Mouse (Mus musculus): ENCODE measurements around the gene Pla2g2c. TPM values are rescaled to one million over a fixed set of nuclear protein-coding genes. Genes with fewer than 3 reads are reported as not detected.

Pla2g2c gene
- polyA plus RNA-seq, 1 experiment from 2014 or later = 0.18 TPM

DNA sequence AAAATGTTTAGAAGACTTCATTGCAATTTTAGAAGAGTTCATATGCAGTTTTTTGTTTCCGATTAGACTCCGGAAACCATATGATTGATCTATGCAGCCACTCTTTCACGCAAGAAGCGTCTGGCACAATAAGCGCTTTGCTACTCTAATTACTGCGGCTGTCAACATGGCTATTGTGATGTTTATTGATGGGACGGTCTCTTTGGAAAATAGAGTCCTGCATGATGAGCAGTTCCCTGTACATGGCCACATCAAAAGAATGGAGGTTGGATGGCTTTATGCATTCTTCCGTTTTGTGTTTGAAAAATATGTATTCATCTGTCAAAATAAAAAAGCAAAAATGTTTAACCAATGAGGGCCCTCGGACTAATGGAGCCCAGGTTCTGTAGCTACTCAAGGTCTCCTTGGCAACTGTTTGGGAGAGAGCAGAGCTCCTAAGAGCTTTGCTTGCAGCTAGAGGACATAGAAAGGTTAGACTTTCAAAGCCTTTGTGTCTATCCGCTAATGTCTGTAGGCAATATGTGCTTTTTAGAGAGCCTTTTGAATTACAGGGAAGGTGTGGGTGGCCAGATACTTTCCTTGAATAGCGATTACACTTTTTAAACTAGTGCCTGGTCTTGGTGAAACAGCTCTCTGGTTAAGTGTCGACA is 31.4 kb upstream of the Pla2g2c start:
- no peak overlapping the region for H3K4me3 ChIP-seq (replicated peaks; ENCODE audit: low read length)
- ATAC-seq (ENCODE audit: insufficient read depth, low FRiP score) = no peak
- H3K36me3 ChIP-seq (ENCODE audit: control insufficient read depth, insufficient read depth, low read length) = no peaks in the 10 kb centered on the region
- WGBS = 61% methylated on average over 12 of the region's 12 CpGs
- H3K4me2 ChIP-seq (ENCODE audit: low read depth, low read length) = no peak overlapping the region
- H3K27ac ChIP-seq (ENCODE audit: low read length) = no peak overlapping the region
- H3K4me1 ChIP-seq (ENCODE audit: control insufficient read depth, insufficient read depth, low read length) = no peaks in the 10 kb centered on the region
- peaks cover 15% of the 10 kb centered on the region for H3K27me3 ChIP-seq (ENCODE audit: control insufficient read depth, insufficient read depth, low read length)
- H3K9me3 ChIP-seq (replicated peaks; ENCODE audit: control insufficient read depth, low read length) = no peaks in the 10 kb centered on the region
- no peak overlapping the region for H3K9ac ChIP-seq (ENCODE audit: low read length)

DNA sequence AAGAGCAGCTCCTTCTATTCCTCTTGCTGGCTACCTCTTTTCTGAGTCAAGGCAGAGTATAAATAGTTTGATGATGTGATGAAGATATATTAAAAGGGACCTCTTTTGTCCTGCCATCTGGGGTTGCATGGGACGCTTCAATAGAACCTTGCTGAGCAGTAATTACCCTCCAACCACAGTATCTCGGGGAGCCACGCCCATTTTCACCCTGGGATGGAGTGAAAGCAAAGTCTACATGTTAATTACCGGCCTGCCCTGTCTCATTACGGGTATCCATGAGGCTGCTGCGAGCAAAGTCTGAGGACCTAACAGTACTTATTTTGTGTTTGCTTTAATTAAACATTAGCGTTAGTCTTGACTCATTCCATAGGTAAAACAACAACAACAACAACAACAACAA is 27.9 kb upstream of the Pla2g2c start:
- Histone ChIP-seq H3K27ac (ENCODE audit: low read length) (no peak overlapping the region), H3K4me3 (replicated peaks; ENCODE audit: low read length) (no peak overlapping the region), H3K36me3 (ENCODE audit: control insufficient read depth, insufficient read depth, low read length) (no peaks in the 10 kb centered on the region), H3K27me3 (ENCODE audit: control insufficient read depth, insufficient read depth, low read length) (peaks cover 11% of the 10 kb centered on the region; the same call in 1 of the 2 replicates), H3K9me3 (replicated peaks; ENCODE audit: control insufficient read depth, low read length) (no peaks in the 10 kb centered on the region), H3K9ac (ENCODE audit: low read length) (no peak overlapping the region), H3K4me2 (ENCODE audit: low read depth, low read length) (no peak overlapping the region), H3K4me1 (ENCODE audit: control insufficient read depth, insufficient read depth, low read length) (no peaks in the 10 kb centered on the region)
- no peak for ATAC-seq (ENCODE audit: insufficient read depth, low FRiP score)
- 27% methylated on average over 7 of the region's 7 CpGs for WGBS

DNA sequence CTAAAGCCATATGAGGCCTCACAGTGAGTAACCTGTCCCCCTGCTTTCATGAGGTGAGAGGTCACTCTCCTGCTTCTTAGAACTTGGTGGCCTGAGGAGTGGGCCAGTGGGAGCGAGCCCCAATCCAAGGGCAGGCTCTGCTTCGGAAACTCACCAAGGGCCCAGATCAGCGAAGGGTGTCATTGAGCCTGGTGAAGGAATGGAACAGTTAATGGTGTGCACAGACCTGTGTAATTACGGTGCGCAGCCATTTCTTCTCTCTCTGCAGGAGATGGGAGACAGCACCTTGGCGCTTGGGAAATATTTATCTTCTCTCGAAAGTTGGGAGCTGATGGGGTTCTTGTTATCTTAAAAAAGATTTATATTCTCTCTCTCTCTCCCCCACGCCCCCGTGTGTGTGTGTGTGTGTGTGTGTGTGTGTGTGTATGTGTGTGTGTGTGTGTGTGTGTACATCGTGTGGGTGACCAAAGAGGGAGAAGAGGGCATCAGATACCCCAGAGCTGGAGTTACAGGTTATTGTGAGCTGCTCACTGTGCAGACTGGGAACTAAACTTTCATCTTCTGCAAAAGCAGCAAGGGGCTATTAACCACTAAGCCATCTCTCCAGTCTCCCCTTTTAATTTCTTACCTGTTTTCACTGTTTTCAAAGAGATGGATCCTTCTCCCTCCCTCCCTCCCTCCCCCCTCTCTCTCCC is 27.3 kb upstream of the Pla2g2c start:
- Histone ChIP-seq H3K9me3 (replicated peaks; ENCODE audit: control insufficient read depth, low read length) (no peaks in the 10 kb centered on the region), H3K4me3 (replicated peaks; ENCODE audit: low read length) (no peak overlapping the region), H3K9ac (ENCODE audit: low read length) (no peak overlapping the region), H3K36me3 (ENCODE audit: control insufficient read depth, insufficient read depth, low read length) (no peaks in the 10 kb centered on the region), H3K27ac (ENCODE audit: low read length) (no peak overlapping the region), H3K27me3 (ENCODE audit: control insufficient read depth, insufficient read depth, low read length) (peaks cover 8% of the 10 kb centered on the region; the same call in 1 of the 2 replicates), H3K4me1 (ENCODE audit: control insufficient read depth, insufficient read depth, low read length) (no peaks in the 10 kb centered on the region), H3K4me2 (ENCODE audit: low read depth, low read length) (no peak overlapping the region)
- no peak for ATAC-seq (ENCODE audit: insufficient read depth, low FRiP score)
- WGBS = 40% methylated on average over 10 of the region's 10 CpGs

DNA sequence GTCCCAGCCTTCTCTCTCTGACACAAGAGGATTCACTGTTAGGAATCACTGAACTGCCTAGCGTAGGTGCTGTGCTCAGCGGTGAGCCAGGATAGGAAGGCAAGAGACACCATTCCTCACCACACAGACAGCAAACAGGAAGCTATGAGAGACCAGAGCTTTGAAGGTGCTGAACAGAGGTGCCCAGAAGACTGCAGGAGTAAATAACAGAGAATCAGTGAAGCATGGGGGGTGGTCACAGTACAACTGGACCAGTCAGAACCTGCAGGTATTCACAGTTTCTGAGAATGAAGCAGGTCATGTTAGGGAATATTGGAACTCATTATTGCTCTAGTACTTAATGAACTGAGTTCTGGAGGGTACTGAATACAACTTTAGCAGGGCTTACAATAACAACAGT is 26.3 kb upstream of the Pla2g2c start:
- no peak overlapping the region for H3K4me2 ChIP-seq (ENCODE audit: low read depth, low read length)
- H3K27me3 ChIP-seq (ENCODE audit: control insufficient read depth, insufficient read depth, low read length) = 0 out of 2 replicates have a peak, but pooled peaks cover 4% of the 10 kb centered on the region
- no peaks in the 10 kb centered on the region for H3K4me1 ChIP-seq (ENCODE audit: control insufficient read depth, insufficient read depth, low read length)
- H3K27ac ChIP-seq (ENCODE audit: low read length) = no peak overlapping the region
- H3K9me3 ChIP-seq (replicated peaks; ENCODE audit: control insufficient read depth, low read length) = no peaks in the 10 kb centered on the region
- ATAC-seq (ENCODE audit: insufficient read depth, low FRiP score) = no peak
- H3K9ac ChIP-seq (ENCODE audit: low read length) = no peak overlapping the region
- 54% methylated on average over 2 of the region's 2 CpGs for WGBS
- H3K4me3 ChIP-seq (replicated peaks; ENCODE audit: low read length) = no peak overlapping the region
- H3K36me3 ChIP-seq (ENCODE audit: control insufficient read depth, insufficient read depth, low read length) = no peaks in the 10 kb centered on the region

DNA sequence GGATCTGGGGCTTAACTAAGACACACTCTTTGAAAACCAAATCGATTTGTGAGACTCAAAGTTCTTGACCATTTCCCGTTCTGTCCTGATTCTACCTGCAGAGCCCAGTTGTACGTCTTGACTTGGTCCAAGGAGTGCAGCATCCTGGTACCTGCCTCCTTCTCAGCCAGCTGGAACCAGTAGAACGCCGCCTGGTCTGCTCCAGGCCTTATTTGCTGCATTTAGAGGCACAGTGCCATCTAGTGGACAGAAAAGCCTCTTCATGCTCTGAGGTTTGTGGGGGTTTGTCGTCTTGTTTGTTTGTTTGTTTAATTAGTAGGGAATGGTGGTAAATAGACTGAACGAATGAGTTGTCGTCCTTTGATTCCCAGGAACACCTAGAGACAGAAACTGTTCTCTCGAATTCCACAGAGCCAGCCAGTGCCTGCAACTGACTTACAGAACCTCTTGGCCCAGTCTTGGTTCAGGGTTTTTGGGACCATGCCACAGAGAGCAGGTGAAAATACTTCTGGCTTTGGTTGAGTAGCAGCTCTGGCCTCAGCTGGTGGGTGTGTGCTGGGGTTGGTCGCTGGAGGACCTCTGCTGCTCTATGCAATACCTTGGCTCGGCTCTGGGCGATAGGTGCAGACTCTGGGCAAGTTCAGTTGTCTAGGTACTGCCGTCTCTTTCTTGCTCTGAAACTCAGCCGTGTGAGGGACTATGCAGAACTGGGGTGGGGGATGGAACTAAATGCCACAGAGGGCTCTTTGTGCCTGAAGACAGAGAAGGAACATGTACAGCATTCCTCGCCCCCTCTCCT is 24.2 kb upstream of the Pla2g2c start:
- Histone ChIP-seq H3K4me3 (replicated peaks; ENCODE audit: low read length) (no peak overlapping the region), H3K9me3 (replicated peaks; ENCODE audit: control insufficient read depth, low read length) (no peaks in the 10 kb centered on the region), H3K36me3 (ENCODE audit: control insufficient read depth, insufficient read depth, low read length) (no peaks in the 10 kb centered on the region), H3K9ac (ENCODE audit: low read length) (no peak overlapping the region), H3K4me2 (ENCODE audit: low read depth, low read length) (no peak overlapping the region), H3K27me3 (ENCODE audit: control insufficient read depth, insufficient read depth, low read length) (0 out of 2 replicates have a peak, but pooled peaks cover 4% of the 10 kb centered on the region), H3K27ac (ENCODE audit: low read length) (no peak overlapping the region), H3K4me1 (ENCODE audit: control insufficient read depth, insufficient read depth, low read length) (no peaks in the 10 kb centered on the region)
- ATAC-seq (ENCODE audit: insufficient read depth, low FRiP score) = no peak
- 28% methylated on average over 15 of the region's 15 CpGs for WGBS

DNA sequence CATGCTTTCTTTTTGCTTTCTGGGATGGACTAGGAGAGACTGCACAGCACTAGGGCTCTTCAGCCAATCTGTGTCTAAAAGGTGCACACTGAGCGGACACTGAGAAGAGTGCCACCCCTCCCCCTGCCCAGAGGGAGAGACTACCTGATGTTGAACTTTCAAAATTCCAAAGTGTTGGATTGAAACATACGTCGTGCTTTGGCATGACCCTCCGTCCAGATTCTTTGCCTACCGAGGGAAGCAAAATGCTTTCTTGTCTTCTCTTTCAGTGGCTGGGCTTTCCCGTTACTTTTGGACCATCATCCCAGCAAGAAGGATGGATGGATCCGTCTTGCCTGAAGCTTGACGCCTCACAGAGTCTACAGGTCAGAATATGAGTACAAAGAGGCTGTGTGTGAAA is 23.5 kb upstream of the Pla2g2c start:
- no peak overlapping the region for H3K27ac ChIP-seq (ENCODE audit: low read length)
- H3K9ac ChIP-seq (ENCODE audit: low read length) = no peak overlapping the region
- WGBS = 61% methylated on average over 8 of the region's 8 CpGs
- no peaks in the 10 kb centered on the region for H3K4me1 ChIP-seq (ENCODE audit: control insufficient read depth, insufficient read depth, low read length)
- H3K9me3 ChIP-seq (replicated peaks; ENCODE audit: control insufficient read depth, low read length) = no peaks in the 10 kb centered on the region
- no peak for ATAC-seq (ENCODE audit: insufficient read depth, low FRiP score)
- no peak overlapping the region for H3K4me2 ChIP-seq (ENCODE audit: low read depth, low read length)
- H3K4me3 ChIP-seq (replicated peaks; ENCODE audit: low read length) = no peak overlapping the region
- H3K27me3 ChIP-seq (ENCODE audit: control insufficient read depth, insufficient read depth, low read length) = 0 out of 2 replicates have a peak, but pooled peaks cover 3% of the 10 kb centered on the region
- no peaks in the 10 kb centered on the region for H3K36me3 ChIP-seq (ENCODE audit: control insufficient read depth, insufficient read depth, low read length)

DNA sequence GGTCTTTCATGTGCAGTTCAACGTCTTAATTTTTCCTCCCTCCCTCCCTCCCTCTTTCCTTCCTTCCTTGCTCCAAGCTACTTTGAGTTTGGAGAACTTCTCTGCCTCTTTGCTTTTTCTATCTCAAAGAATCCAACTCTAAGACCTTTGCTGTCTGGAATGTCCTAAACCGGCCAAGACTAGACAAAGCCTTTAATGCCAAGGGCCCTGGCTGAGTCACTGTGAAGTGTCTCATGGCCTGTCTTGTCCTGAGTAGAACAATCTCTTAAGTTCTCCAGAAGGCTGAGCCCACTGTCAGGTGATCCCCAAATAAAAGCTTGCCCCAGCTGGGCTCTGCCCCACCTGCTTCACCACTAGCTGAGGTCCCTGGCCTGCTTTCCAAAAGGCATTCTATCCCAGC is 22.6 kb upstream of the Pla2g2c start:
- no peak for ATAC-seq (ENCODE audit: insufficient read depth, low FRiP score)
- Histone ChIP-seq H3K36me3 (ENCODE audit: control insufficient read depth, insufficient read depth, low read length) (no peaks in the 10 kb centered on the region), H3K9ac (ENCODE audit: low read length) (no peak overlapping the region), H3K4me1 (ENCODE audit: control insufficient read depth, insufficient read depth, low read length) (no peaks in the 10 kb centered on the region), H3K9me3 (replicated peaks; ENCODE audit: control insufficient read depth, low read length) (no peaks in the 10 kb centered on the region), H3K4me3 (replicated peaks; ENCODE audit: low read length) (no peak overlapping the region), H3K4me2 (ENCODE audit: low read depth, low read length) (no peak overlapping the region), H3K27ac (ENCODE audit: low read length) (no peak overlapping the region), H3K27me3 (ENCODE audit: control insufficient read depth, insufficient read depth, low read length) (no peaks in the 10 kb centered on the region)
- WGBS = 64% methylated on average over 2 of the region's 2 CpGs

DNA sequence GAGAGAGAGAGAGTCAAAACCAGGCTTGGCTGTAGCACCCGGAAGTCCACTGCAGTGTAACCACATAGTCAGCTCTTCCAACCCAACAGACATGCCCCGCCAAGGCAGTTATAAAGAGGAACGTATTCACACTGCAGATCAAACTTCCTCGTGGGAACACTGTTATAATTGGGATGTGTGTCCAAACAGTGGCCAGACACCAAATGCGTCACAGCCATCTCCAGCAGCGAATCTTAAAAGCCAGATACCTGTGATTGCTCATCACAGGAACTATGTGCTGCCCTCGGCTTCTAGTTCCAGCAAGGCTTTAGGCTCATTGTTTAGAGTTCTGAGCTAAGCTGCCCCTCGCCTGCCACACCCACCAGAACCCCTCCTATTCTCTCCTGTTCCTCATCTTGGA is 22.1 kb upstream of the Pla2g2c start:
- H3K4me3 ChIP-seq (replicated peaks; ENCODE audit: low read length) = no peak overlapping the region
- H3K4me2 ChIP-seq (ENCODE audit: low read depth, low read length) = no peak overlapping the region
- no peak overlapping the region for H3K27ac ChIP-seq (ENCODE audit: low read length)
- H3K9ac ChIP-seq (ENCODE audit: low read length) = no peak overlapping the region
- H3K4me1 ChIP-seq (ENCODE audit: control insufficient read depth, insufficient read depth, low read length) = no peaks in the 10 kb centered on the region
- no peaks in the 10 kb centered on the region for H3K27me3 ChIP-seq (ENCODE audit: control insufficient read depth, insufficient read depth, low read length)
- no peak for ATAC-seq (ENCODE audit: insufficient read depth, low FRiP score)
- no peaks in the 10 kb centered on the region for H3K36me3 ChIP-seq (ENCODE audit: control insufficient read depth, insufficient read depth, low read length)
- 60% methylated on average over 8 of the region's 8 CpGs for WGBS
- no peaks in the 10 kb centered on the region for H3K9me3 ChIP-seq (replicated peaks; ENCODE audit: control insufficient read depth, low read length)

DNA sequence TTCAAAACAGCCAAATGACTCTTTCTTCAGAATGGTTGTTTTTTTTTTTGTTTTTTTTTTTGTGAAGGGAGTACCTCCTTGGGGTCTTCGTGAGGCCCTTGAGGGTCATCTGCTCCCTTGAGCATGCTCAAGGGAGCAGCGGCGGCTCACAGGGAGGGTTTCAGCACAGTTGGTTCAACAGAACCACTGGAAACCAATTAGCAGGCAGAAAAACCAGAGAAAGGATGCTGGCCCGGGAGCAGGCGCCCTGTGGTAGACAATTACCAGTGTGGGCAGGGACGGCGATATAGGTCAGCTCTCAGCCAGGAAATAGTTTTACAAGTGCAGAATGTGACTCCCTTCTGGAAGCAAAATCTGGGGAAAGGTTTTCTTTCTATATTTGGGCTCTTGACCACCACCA is 21.0 kb upstream of the Pla2g2c start:
- Histone ChIP-seq H3K9ac (ENCODE audit: low read length) (no peak overlapping the region), H3K4me3 (replicated peaks; ENCODE audit: low read length) (no peak overlapping the region), H3K36me3 (ENCODE audit: control insufficient read depth, insufficient read depth, low read length) (no peaks in the 10 kb centered on the region), H3K4me1 (ENCODE audit: control insufficient read depth, insufficient read depth, low read length) (no peaks in the 10 kb centered on the region), H3K4me2 (ENCODE audit: low read depth, low read length) (no peak overlapping the region), H3K27me3 (ENCODE audit: control insufficient read depth, insufficient read depth, low read length) (no peaks in the 10 kb centered on the region), H3K27ac (ENCODE audit: low read length) (no peak overlapping the region), H3K9me3 (replicated peaks; ENCODE audit: control insufficient read depth, low read length) (no peaks in the 10 kb centered on the region)
- 68% methylated on average over 7 of the region's 7 CpGs for WGBS
- ATAC-seq (ENCODE audit: insufficient read depth, low FRiP score) = no peak
